Mouse (Mus musculus): Measurements from ENCODE around the gene Kazald1.

DNA sequence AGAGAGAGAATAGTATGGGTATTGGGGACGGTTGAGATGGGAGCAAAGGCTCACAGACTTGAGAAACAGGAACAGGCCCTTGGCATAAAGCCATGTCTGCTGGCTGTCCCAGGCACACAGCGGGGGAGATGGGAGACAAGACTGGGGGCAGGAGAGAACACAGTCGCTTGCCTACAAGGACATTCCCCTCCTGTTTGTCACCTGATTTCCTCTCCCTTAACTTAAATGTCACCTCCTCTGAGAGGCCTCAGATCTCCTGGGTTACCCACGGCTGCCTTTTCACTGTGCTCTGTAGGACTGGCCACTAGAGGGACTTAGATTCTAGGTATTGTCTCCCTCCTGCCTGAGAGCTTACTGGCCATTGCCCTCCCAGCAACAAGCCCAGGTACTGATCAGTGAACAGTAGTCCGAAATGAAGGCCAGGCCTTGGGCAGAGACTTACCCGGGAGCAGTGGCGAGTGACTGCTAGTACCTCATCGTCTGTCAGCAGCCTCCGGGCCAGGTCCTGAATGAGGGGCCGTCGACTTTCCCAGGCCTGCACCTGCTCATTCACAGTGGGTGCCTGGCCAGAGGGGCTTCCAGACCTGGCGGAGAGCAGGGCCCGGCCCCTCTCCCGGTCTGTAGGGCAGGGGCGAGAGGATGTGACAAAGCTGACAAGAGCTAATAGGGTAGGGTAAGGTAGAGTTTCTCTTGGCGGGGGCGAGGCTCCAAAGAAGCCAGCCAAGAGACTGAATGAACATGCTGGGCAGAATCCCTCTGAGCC is 42.3 kb upstream of the Kazald1 start:
- peak; percentile 51; the same call in 1 of the 2 replicates for TF ChIP-seq CTCF (IDR thresholded peaks at IDR 0.05; ENCODE audit: borderline replicate concordance, extremely low read depth, insufficient read depth, insufficient read length)
- no peak for TF ChIP-seq POLR2A (IDR thresholded peaks at IDR 0.05; ENCODE audit: borderline replicate concordance, extremely low read depth, insufficient read depth, insufficient read length, poor library complexity, severe bottlenecking)

All from brain, embryonic 14.5 days (tissue).